Mouse (Mus musculus) retina, embryonic 14.5 days (tissue): ENCODE results near the gene Urod.

Source experiments
- DNase-seq: peaks from one replicate; pipeline ENCODE4 v3.0.0-alpha.2; 2015; ENCODE audit warnings: low spot score

Urod gene

GRCm38 (mm10) chr4:116993672-116994621 lies at the start of gene Urod:
Gene Urod, minus strand, starts transcription at chr4:116994413.
- peak; percentile 98 for DNase-seq

- DNase-seq = no peak
These were observed 47.1 kb upstream of the Urod start for GRCm38 (mm10) chr4:117041283-117041721.

GRCm38 (mm10) chr4:117040791-117041190 lies 46.6 kb upstream of the Urod start:
- peak; percentile 19 for DNase-seq

GRCm38 (mm10) chr4:117039925-117040687 lies 45.9 kb upstream of the Urod start:
- peak; percentile 53 for DNase-seq

GRCm38 (mm10) chr4:117031105-117031504 lies 36.9 kb upstream of the Urod start:
- no peak for DNase-seq

GRCm38 (mm10) chr4:117023469-117023868 lies 29.3 kb upstream of the Urod start:
- DNase-seq = no peak

- peak; percentile 96 for DNase-seq
These were observed 25.3 kb upstream of the Urod start, which contains the start of gene Eif2b3 for GRCm38 (mm10) chr4:117019206-117020134. Gene Eif2b3, plus strand, starts transcription at chr4:117019402.

- no peak for DNase-seq
These were observed 24.1 kb upstream of the Urod start for GRCm38 (mm10) chr4:117018327-117018726.

- DNase-seq = peak; percentile 29
These were observed 23.5 kb upstream of the Urod start for GRCm38 (mm10) chr4:117017738-117018137.

- no peak for DNase-seq
These were observed 20.7 kb upstream of the Urod start for GRCm38 (mm10) chr4:117014901-117015415.

GRCm38 (mm10) chr4:117013596-117013995 lies 19.4 kb upstream of the Urod start:
- no peak for DNase-seq

GRCm38 (mm10) chr4:117010231-117010630 lies 16.0 kb upstream of the Urod start:
- no peak for DNase-seq

- no peak for DNase-seq
These were observed 12.8 kb upstream of the Urod start for GRCm38 (mm10) chr4:117007058-117007457.

- DNase-seq = no peak
These were observed 11.6 kb upstream of the Urod start for GRCm38 (mm10) chr4:117005611-117006400.

- no peak for DNase-seq
These were observed 10.4 kb upstream of the Urod start for GRCm38 (mm10) chr4:117004649-117005048.

GRCm38 (mm10) chr4:117002543-117003521 lies 8.6 kb upstream of the Urod start:
- peak; percentile 86 for DNase-seq

- DNase-seq = no peak
These were observed 7.7 kb upstream of the Urod start for GRCm38 (mm10) chr4:117001957-117002356.

GRCm38 (mm10) chr4:116999513-117000154 lies 5.4 kb upstream of the Urod start:
- no peak for DNase-seq

GRCm38 (mm10) chr4:116995798-116996135 lies 1.6 kb upstream of the Urod start:
- peak; percentile 63 for DNase-seq
